Mouse (Mus musculus) bone marrow macrophage, adult 2 months (primary cell): ENCODE results near the gene Psen2. TPM values are rescaled to one million over a fixed set of nuclear protein-coding genes. Genes with fewer than 3 reads are reported as not detected.

Source experiments
- H3K27ac ChIP-seq: 2 replicates; pipeline ENCODE4 v1.5.1; 2012; ENCODE audit warnings: low read depth, low read length; ENCODE audit not compliant: insufficient read depth
- H3K4me1 ChIP-seq: 2 replicates; pipeline ENCODE4 v1.6.1; 2012; ENCODE audit warnings: low read length; ENCODE audit not compliant: control insufficient read depth, insufficient read depth
- H3K4me3 ChIP-seq: 2 replicates; pipeline ENCODE4 v1.5.1; 2012; ENCODE audit warnings: mild to moderate bottlenecking, low read length, moderate library complexity; ENCODE audit not compliant: insufficient read depth
- CTCF ChIP-seq: IDR thresholded peaks from 2 replicates; pipeline ENCODE4 v1.5.1; 2012; ENCODE audit warnings: low read depth, mild to moderate bottlenecking, low read length, moderate library complexity
- POLR2A ChIP-seq: IDR thresholded peaks from 2 replicates; pipeline ENCODE4 v1.6.1; 2012; ENCODE audit warnings: mild to moderate bottlenecking, low read depth, low read length, borderline replicate concordance
- polyA plus RNA-seq: library from polyadenylated mRNA; stranded (reverse); fragments of >200 nt; gene quantifications from 2 replicates; pipeline ENCODE4 v1.2.4, GENCODE M21; 2012; ENCODE audit not compliant: missing spikeins, insufficient read depth, insufficient read length

Psen2 gene
- polyA plus RNA-seq, 1 experiment = 70.9 TPM

- H3K27ac ChIP-seq = no peak overlapping the region
These were observed 81.3 kb downstream of the Psen2 start for GRCm38 (mm10) chr1:180181966-180182319.

GRCm38 (mm10) chr1:180181304-180181965 is 81.8 kb downstream of the Psen2 start:
- Histone ChIP-seq H3K4me1 (no peaks in the 10 kb centered on the region), H3K4me3 (no peak overlapping the region), H3K27ac (no peak overlapping the region)

More at GRCm38 (mm10) chr1:180181966-180182319, 81.3 kb downstream of the Psen2 start:
- Histone ChIP-seq H3K4me1 (no peaks in the 10 kb centered on the region), H3K4me3 (no peak overlapping the region)
- TF ChIP-seq POLR2A = no peak
- no peak for TF ChIP-seq CTCF

DNA sequence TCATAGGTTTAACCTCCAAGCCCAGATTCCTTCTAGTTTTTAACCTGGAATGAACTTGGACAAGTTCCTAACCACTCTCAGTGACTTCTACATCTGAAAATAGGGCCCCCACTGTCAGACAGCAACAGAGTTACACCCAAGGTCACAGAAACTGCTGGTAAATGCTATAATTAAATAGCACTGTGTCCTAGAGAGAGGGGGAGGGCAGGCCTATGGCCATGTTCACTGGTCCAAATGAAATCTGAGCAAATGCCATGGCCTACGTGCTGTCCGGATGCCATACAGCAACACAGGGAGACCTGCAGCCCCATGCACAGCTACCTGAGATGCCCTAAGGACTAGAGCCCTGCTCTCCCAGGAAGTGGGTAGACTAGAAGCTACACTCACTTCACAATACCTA is 83.4 kb downstream of the Psen2 start:
- TF ChIP-seq CTCF = no peak
- no peak for TF ChIP-seq POLR2A
- Histone ChIP-seq H3K4me3 (no peak overlapping the region), H3K4me1 (no peaks in the 10 kb centered on the region), H3K27ac (no peak overlapping the region)

More at GRCm38 (mm10) chr1:180181304-180181965, 81.8 kb downstream of the Psen2 start:
- TF ChIP-seq CTCF (no peak), POLR2A (no peak)

GRCm38 (mm10) chr1:180179100-180179499 is 84.1 kb downstream of the Psen2 start:
- TF ChIP-seq CTCF = no peak
- TF ChIP-seq POLR2A = no peak
- no peak overlapping the region for H3K4me3 ChIP-seq
- H3K4me1 ChIP-seq = no peaks in the 10 kb centered on the region
- no peak overlapping the region for H3K27ac ChIP-seq

GRCm38 (mm10) chr1:180178340-180178739 is 84.9 kb downstream of the Psen2 start:
- TF ChIP-seq POLR2A (no peak), CTCF (no peak)
- H3K4me1 ChIP-seq = no peaks in the 10 kb centered on the region
- H3K27ac ChIP-seq = no peak overlapping the region
- H3K4me3 ChIP-seq = no peak overlapping the region

Other genes with a start within 250 kb of the Psen2 start
- gene Coq8a, start 63.8 kb downstream of the Psen2 start, polyA plus RNA-seq = 13.4 and 14.1 TPM in 2 replicates
- gene Itpkb, start 67.0 kb upstream of the Psen2 start, polyA plus RNA-seq = 24.4 and 28.6 TPM in 2 replicates
- not detected in 2 replicates for gene Stum, start 220.1 kb upstream of the Psen2 start, polyA plus RNA-seq